Mouse (Mus musculus) kidney, embryonic 15.5 days (tissue): Measurements from ENCODE around the gene Strap. TPM values are rescaled to one million over a fixed set of nuclear protein-coding genes. Genes with fewer than 3 reads are reported as not detected.
A peak's percentile ranks its signal among the peaks of the same experiment; 100 is the strongest.

Experiments
- ATAC-seq: fragments of 200-750 bp; cut with Nextera tagmentation; replicated peaks from 2 replicates; pipeline ENCODE4 v1.8.0; 2017; ENCODE audit warnings: moderate TSS enrichment; ENCODE audit not compliant: low FRiP score
- H3K27ac ChIP-seq: fragments of 300-500 bp; sonication (generic); 2 replicates; pipeline ENCODE4 v1.5.1; 2015; ENCODE audit warnings: mild to moderate bottlenecking, inconsistent platforms
- H3K27me3 ChIP-seq: fragments of 300-500 bp; sonication (generic); 2 replicates; pipeline ENCODE4 v1.6.1; 2015; ENCODE audit warnings: inconsistent platforms
- H3K36me3 ChIP-seq: fragments of 300-500 bp; sonication (generic); 2 replicates; pipeline ENCODE4 v1.6.1; 2015; ENCODE audit warnings: inconsistent platforms
- H3K4me1 ChIP-seq: fragments of 300-500 bp; sonication (generic); 2 replicates; pipeline ENCODE4 v1.6.1; 2015; ENCODE audit warnings: inconsistent platforms
- H3K4me2 ChIP-seq: fragments of 300-500 bp; sonication (generic); 2 replicates; pipeline ENCODE4 v1.6.1; 2015; ENCODE audit warnings: moderate library complexity, mild to moderate bottlenecking, inconsistent platforms
- H3K4me3 ChIP-seq: fragments of 300-500 bp; sonication (generic); replicated peaks from 2 replicates; pipeline ENCODE4 v1.5.1; 2015; ENCODE audit warnings: mild to moderate bottlenecking, inconsistent platforms
- H3K9ac ChIP-seq: fragments of 300-500 bp; sonication (generic); 2 replicates; pipeline ENCODE4 v1.6.1; 2015; ENCODE audit warnings: mild to moderate bottlenecking, inconsistent platforms
- H3K9me3 ChIP-seq: fragments of 300-500 bp; sonication (generic); replicated peaks from 2 replicates; pipeline ENCODE4 v1.6.1; 2016; ENCODE audit warnings: inconsistent platforms
- WGBS: fragments of 180-500 bp; shearing (Covaris S2); methylation state at CpG from one replicate; pipeline ENCODE4 v1.1.7; 2015; ENCODE audit warnings: mixed read lengths; 5-methylcytosine and 5-hydroxymethylcytosine counted together
- polyA plus RNA-seq: library from polyadenylated mRNA; unstranded; fragments of >200 nt; fragmentation: Nextera tagmentation; extraction: Ambion mirVana; gene quantifications from 2 replicates; pipeline ENCODE4 v1.2.1, GENCODE M21; 2015

The Strap gene
- polyA plus RNA-seq, 1 experiment from 2014 or later = 165 TPM

- peak; percentile 59 for ATAC-seq
- Histone ChIP-seq H3K4me2 (no peak overlapping the region), H3K27me3 (no peaks in the 10 kb centered on the region), H3K36me3 (no peaks in the 10 kb centered on the region), H3K4me3 (no peak overlapping the region), H3K4me1 (peaks cover 15% of the 10 kb centered on the region), H3K9ac (no peak overlapping the region), H3K27ac (peak overlapping the region; percentile 18; the same call in 1 of the 2 replicates), H3K9me3 (no peaks in the 10 kb centered on the region)
- 40% methylated on average over 3 of the region's 3 CpGs for WGBS
These were observed 29.8 kb downstream of the Strap start for GRCm38 (mm10) chr6:137764572-137765210.

GRCm38 (mm10) chr6:137766177-137766576 is 31.3 kb downstream of the Strap start:
- Histone ChIP-seq H3K36me3 (no peaks in the 10 kb centered on the region), H3K4me3 (no peak overlapping the region), H3K9me3 (no peaks in the 10 kb centered on the region), H3K4me1 (peaks cover 13% of the 10 kb centered on the region), H3K27ac (no peak overlapping the region), H3K4me2 (no peak overlapping the region), H3K9ac (no peak overlapping the region), H3K27me3 (no peaks in the 10 kb centered on the region)
- no peak for ATAC-seq

DNA sequence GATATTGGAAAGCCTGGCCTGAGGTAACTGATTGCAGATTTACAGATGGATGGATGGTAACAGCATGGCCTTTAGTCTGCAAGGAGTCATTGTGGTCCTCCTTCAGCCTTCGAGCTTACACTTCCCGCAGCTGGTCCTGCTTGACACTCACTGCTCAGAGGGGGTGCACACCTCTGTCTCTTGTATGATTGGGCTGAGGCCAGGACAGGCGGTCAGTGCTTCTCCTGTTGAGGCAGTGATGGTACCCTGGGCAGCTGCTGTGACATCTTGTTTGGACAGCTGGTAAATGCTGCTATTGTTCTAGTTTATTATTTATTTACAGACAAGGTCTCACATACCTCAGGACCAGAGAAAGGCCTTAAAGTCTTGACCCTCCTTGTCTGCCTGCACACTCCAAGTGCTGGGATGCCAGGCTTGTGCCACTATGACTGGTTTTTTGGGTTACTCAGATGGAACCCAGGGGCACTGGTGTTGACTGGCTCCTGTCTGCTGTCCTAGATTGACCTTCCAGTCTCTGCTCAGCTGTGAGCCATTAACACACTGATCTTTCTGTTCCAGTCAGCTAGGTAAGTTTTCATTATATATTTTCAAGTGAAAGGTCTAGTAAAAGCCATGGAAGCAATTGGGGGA is 36.9 kb downstream of the Strap start:
- H3K4me3 ChIP-seq = no peak overlapping the region
- ATAC-seq = 0 out of 2 replicates have a peak, but pooled peaks have one; percentile 52
- no peak overlapping the region for H3K27ac ChIP-seq
- no peaks in the 10 kb centered on the region for H3K9me3 ChIP-seq
- H3K27me3 ChIP-seq = no peaks in the 10 kb centered on the region
- H3K36me3 ChIP-seq = no peaks in the 10 kb centered on the region
- 54% methylated on average over 3 of the region's 3 CpGs for WGBS
- H3K4me1 ChIP-seq = no peaks in the 10 kb centered on the region; the same call in 1 of the 2 replicates
- H3K9ac ChIP-seq = no peak overlapping the region
- no peak overlapping the region for H3K4me2 ChIP-seq

DNA sequence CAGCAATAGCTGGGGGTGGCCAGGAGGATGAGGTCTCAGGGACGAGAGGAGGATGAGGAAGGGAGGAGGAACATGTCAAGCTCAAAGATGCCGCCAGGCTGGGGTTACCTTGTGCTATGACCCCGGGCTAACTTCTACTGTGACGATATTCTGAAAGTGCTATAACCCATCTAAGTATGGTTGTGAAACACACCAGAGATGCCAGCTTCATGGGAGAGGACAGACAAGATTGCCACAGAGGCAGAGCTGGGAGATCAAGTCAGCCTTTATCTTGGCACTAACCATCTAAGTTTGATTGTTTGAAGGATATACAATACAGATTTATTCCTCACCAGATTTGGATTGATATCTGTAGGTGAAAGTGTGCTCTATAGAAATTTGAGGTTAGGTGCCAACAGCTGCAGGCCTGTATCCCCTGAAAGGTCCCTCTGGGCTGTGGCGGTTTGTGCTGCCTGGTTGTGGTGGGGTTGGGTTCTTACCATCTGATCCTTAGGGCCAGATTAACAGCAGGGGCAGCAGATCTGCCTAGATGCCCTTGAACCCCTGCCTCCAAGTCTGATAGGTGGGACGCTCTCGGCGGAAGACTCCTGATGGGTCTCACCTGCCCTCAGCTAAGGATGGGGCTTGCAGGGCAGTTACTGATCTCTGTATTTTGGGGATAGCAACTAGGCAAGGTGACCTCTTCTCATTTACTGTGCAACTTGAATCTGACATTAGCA is 38.2 kb downstream of the Strap start:
- Histone ChIP-seq H3K36me3 (no peaks in the 10 kb centered on the region), H3K4me3 (no peak overlapping the region), H3K27ac (no peak overlapping the region), H3K4me1 (peaks cover 12% of the 10 kb centered on the region), H3K4me2 (no peak overlapping the region), H3K27me3 (no peaks in the 10 kb centered on the region), H3K9me3 (no peaks in the 10 kb centered on the region), H3K9ac (no peak overlapping the region)
- WGBS = 91% methylated on average over 8 of the region's 8 CpGs
- ATAC-seq = no peak

GRCm38 (mm10) chr6:137773637-137774028 is 38.8 kb downstream of the Strap start:
- Histone ChIP-seq H3K4me1 (peaks cover 12% of the 10 kb centered on the region), H3K36me3 (no peaks in the 10 kb centered on the region), H3K27ac (no peak overlapping the region), H3K9ac (no peak overlapping the region), H3K4me2 (no peak overlapping the region), H3K27me3 (no peaks in the 10 kb centered on the region), H3K4me3 (no peak overlapping the region), H3K9me3 (no peaks in the 10 kb centered on the region)
- ATAC-seq = no peak
- 88% methylated on average over 6 of the region's 6 CpGs for WGBS

- H3K27ac ChIP-seq = no peak overlapping the region
- H3K4me2 ChIP-seq = no peak overlapping the region
- no peaks in the 10 kb centered on the region; the same call in 1 of the 2 replicates for H3K36me3 ChIP-seq
- no peak for ATAC-seq
- H3K4me1 ChIP-seq = peaks cover 12% of the 10 kb centered on the region
- whole genome bisulfite sequencing = 81% methylated on average over 13 of the region's 13 CpGs
- no peaks in the 10 kb centered on the region for H3K9me3 ChIP-seq
- H3K4me3 ChIP-seq = no peak overlapping the region
- H3K27me3 ChIP-seq = no peaks in the 10 kb centered on the region
- no peak overlapping the region for H3K9ac ChIP-seq
These were observed 39.3 kb downstream of the Strap start for GRCm38 (mm10) chr6:137774166-137774565.

GRCm38 (mm10) chr6:137775159-137775558 is 40.3 kb downstream of the Strap start:
- H3K9ac ChIP-seq = no peak overlapping the region
- peaks cover 12% of the 10 kb centered on the region for H3K4me1 ChIP-seq
- no peak for ATAC-seq
- no peaks in the 10 kb centered on the region for H3K27me3 ChIP-seq
- H3K4me3 ChIP-seq = no peak overlapping the region
- H3K4me2 ChIP-seq = no peak overlapping the region
- 82% methylated on average over 8 of the region's 8 CpGs for WGBS
- no peak overlapping the region for H3K27ac ChIP-seq
- no peaks in the 10 kb centered on the region; the same call in 1 of the 2 replicates for H3K36me3 ChIP-seq
- no peaks in the 10 kb centered on the region for H3K9me3 ChIP-seq

DNA sequence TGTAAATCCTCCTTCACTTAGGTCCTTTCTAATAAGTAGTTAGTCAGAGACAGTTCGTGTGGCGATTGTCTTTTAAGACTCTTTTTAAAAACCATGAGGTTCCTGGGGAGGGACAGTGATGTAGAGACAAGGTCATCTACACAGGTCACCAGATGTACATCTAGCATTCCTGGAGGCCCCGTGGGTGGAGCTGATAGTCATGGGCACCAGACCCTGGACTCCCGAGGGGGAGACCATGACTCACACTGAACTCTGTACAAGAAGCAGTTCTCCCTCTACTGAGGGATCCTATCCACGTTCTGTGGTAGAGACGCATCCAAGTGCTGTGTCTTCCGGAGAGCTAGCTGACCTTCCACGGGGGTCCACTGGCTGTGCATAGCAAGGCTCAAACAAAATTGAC is 42.1 kb downstream of the Strap start:
- WGBS = 66% methylated on average over 8 of the region's 8 CpGs
- no peak overlapping the region for H3K9ac ChIP-seq
- H3K4me3 ChIP-seq = no peak overlapping the region
- H3K4me2 ChIP-seq = no peak overlapping the region
- no peaks in the 10 kb centered on the region for H3K9me3 ChIP-seq
- peaks cover 12% of the 10 kb centered on the region for H3K4me1 ChIP-seq
- no peaks in the 10 kb centered on the region for H3K27me3 ChIP-seq
- no peak overlapping the region for H3K27ac ChIP-seq
- H3K36me3 ChIP-seq = no peaks in the 10 kb centered on the region; the same call in 1 of the 2 replicates
- no peak for ATAC-seq

- H3K4me1 ChIP-seq = no peaks in the 10 kb centered on the region
- peaks cover 5% of the 10 kb centered on the region for H3K36me3 ChIP-seq
- no peaks in the 10 kb centered on the region for H3K9me3 ChIP-seq
- ATAC-seq = no peak
- H3K27me3 ChIP-seq = no peaks in the 10 kb centered on the region
- H3K27ac ChIP-seq = no peak overlapping the region
- no peak overlapping the region for H3K4me3 ChIP-seq
- H3K9ac ChIP-seq = no peak overlapping the region
- WGBS = 85% methylated on average over 7 of the region's 7 CpGs
- no peak overlapping the region for H3K4me2 ChIP-seq
These were observed 49.2 kb downstream of the Strap start for GRCm38 (mm10) chr6:137783899-137784637.

- H3K9me3 ChIP-seq = no peaks in the 10 kb centered on the region
- 51% methylated on average over 9 of the region's 9 CpGs for WGBS
- no peaks in the 10 kb centered on the region for H3K4me1 ChIP-seq
- no peak for ATAC-seq
- no peak overlapping the region for H3K4me2 ChIP-seq
- H3K4me3 ChIP-seq = no peak overlapping the region
- no peak overlapping the region for H3K27ac ChIP-seq
- H3K27me3 ChIP-seq = no peaks in the 10 kb centered on the region
- H3K9ac ChIP-seq = no peak overlapping the region
- no peaks in the 10 kb centered on the region for H3K36me3 ChIP-seq
These were observed 54.2 kb downstream of the Strap start for GRCm38 (mm10) chr6:137788976-137789590.

DNA sequence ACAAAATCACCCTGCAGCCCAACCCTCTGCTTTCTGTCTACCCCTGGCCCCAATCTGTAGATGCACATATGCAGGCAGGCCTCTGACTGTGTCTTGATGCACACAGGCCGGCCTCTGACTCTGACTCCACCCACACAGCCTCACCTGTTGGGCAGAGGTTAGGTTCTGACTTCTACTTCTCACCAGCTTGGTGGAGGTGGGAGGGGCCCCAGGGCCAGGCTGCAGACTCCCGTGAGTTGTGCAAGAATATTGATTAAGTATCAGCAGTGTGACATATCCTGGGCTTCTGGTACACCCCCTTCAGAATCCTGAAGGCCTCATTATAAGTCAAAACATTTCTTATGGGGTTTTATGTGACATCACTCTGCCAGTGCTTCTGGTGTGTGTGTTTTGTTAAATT is 54.8 kb downstream of the Strap start:
- 68% methylated on average over 2 of the region's 2 CpGs for WGBS
- no peak for ATAC-seq

More for the DNA sequence above, 54.8 kb downstream of the Strap start:
- Histone ChIP-seq H3K4me1 (no peaks in the 10 kb centered on the region), H3K9me3 (no peaks in the 10 kb centered on the region), H3K36me3 (no peaks in the 10 kb centered on the region), H3K4me2 (no peak overlapping the region), H3K27me3 (no peaks in the 10 kb centered on the region), H3K27ac (no peak overlapping the region), H3K4me3 (no peak overlapping the region), H3K9ac (no peak overlapping the region)
